Mouse (Mus musculus) gastrocnemius, postnatal 4 days (tissue): ENCODE data around the gene Pno1. TPM values are rescaled to one million over a fixed set of nuclear protein-coding genes. Genes with fewer than 3 reads are reported as not detected.
"Not testable (repeated sequence)": the region's sequence is repeated elsewhere in the genome, so short reads cannot be mapped to it uniquely, and the experiment has no call there.

Source experiments
- DNase-seq, 2 experiments: peaks; one replicate each; pipeline ENCODE4 v3.0.0; 2021 to 2022; ENCODE audit warnings: low spot score in 2 of 2, mixed read lengths in 2 of 2
- long read RNA-seq, 2 experiments: library from polyadenylated mRNA; stranded (forward); transcript quantifications; one replicate each; pipeline ENCODE4 v2.0.0; 2021
- total RNA-seq, 2 experiments: library from RNA; stranded (reverse); gene quantifications; 2 replicates each; pipeline ENCODE4 v1.2.3; 2021

The Pno1 gene
- total RNA-seq: 10 to 100 TPM; 36.4 to 38.2 TPM
- long read RNA-seq, experiment 1, transcript Pno1-201 (7 exons, 1,544 nt): major isoform, 82 of 85 reads
- long read RNA-seq, experiment 1, partial matches to known transcripts: 0 of 85 reads
- long read RNA-seq, experiment 1, other reads (novel, unspliced or antisense): 3 of 85 reads
- long read RNA-seq, experiment 2, transcript Pno1-201 (7 exons, 1,544 nt): major isoform, 37 of 39 reads
- long read RNA-seq, experiment 2, partial matches to known transcripts: 1 of 39 reads
- long read RNA-seq, experiment 2, other reads (novel, unspliced or antisense): 1 of 39 reads

DNA sequence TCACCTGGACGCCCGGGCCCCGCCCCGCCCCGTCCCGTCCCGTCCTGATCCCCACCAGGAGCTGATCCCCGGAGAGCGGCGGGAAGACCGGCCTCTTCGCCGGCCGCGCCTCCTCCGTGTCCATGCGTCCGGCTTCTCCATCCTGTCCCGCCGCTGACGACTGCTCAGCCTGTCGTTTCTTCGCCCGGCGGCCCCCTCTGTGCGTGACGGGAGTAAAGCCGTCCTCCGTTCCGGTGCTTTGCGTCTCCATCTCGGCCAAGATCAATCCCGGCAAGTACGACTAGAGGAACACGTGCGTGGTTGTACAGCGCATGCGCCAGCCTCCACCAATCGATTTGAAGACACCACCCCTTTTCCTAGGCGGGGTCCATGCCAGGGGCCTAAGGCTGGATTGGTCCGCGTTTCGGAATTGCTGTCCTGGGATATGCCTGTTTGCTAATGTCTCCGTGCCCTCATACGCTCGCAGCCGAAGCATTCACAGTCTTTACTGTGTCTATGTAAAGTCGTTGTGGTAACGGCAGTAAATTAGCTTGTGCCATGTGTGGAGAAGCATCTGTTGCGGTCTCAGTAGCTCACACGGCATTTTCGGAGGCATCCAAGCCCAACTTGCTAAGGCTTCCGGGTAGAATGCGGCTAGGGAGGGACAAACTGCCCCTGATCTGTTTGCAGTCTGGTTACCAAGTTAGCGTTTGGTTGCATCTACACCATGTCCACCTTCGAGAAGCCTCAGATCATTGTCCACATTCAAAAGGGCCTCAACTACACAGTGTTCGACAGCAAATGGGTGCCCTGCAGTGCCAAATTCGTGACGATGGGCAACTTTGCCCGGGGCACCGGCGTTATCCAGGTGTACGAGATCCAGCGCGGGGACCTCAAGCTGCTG is at the start of gene Pno1:
TSS of gene Pno1 (minus strand) at position 311 of the 883 bp plus-strand sequence.
- peak; percentile 92 to 97 for DNase-seq

DNA sequence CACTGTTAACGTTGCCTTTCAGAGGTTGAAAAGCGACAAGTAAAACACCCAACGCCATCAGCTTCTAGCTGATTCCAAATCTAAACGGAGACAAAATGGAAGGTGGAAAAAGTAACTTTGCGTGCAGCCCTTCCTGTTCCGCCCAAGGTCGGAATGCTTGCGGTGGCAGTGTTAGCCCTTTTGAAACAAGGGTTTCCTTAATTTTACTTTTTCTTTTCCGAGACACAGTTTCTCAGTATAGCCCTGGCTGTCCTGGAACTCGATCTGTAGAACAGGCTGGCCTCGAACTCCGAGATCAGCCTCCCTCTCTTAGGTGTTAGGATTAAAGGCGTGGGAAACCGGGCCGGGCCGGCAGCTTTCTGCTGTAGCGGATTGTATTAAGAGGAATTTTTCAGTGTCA is 46.5 kb upstream of the Pno1 start:
- DNase-seq: no peak

DNA sequence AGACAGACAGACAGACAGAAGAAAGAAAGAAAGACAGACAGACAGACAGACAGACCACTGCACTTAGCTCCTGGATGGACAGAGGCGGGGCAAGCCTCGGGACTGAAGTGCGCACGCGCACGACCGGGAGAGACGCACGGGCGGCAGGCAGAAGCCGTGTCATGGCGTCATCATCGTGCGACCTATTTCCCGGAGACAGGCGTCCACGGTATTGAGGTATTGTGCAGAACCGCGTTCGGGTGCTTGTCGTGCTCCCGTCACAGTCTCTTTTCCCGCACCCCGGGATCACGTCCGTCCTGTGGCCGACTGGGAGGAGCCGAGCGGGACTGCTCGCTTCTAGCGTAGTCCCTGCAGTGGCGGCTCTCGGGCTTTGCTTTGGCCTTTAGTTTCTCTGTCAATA is 46.1 kb upstream of the Pno1 start, which contains the start of gene C1d:
TSS of gene C1d (plus strand) at position 137 of the 400 bp plus-strand sequence.
- peak; percentile 92 to 97 for DNase-seq

DNA sequence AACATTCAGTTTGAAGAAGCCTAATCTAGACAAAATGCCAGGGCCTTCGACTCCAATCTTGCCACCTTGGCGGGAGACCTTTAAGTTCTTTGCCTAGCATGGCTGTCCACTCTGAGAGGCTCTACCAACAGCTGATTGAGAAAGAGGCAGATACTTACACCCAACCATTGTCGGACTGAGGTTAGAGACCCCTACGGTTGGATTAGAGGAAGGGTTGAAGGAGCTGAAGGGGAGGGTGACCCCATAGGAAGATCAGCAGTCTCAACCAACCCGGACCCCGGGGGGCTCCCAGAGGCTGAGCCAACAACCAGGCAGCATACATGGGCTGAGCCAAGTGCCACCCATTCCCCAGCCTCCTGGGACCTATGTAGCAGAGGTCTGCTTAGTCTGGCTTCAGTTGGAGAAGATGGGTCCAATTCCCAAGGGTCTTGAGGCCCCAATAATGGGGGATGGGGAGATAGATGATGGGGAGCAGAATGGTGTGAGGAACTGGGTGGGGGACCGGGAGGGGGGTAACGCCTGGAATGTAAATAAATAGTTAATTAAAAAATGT is 45.5 kb upstream of the Pno1 start:
- DNase-seq: no peak

DNA sequence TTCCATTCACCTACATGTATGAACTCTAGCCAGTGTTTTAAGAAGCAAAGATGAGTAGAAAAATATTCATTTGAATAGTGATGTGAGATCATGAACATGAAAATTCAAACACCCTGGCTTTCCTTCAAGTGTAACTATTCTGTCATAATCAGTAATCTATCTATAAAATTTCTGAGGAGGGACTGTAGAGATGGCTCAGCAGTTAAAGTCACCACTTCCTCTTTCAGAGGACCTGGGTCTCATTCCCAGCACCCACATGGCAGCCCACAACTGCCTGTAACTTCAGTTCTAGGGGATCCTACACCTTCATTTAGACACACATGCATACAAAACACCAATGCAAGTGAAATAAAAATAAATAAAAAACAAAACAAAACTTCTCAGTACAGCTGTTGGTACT is 37.3 kb upstream of the Pno1 start:
- no peak for DNase-seq

DNA sequence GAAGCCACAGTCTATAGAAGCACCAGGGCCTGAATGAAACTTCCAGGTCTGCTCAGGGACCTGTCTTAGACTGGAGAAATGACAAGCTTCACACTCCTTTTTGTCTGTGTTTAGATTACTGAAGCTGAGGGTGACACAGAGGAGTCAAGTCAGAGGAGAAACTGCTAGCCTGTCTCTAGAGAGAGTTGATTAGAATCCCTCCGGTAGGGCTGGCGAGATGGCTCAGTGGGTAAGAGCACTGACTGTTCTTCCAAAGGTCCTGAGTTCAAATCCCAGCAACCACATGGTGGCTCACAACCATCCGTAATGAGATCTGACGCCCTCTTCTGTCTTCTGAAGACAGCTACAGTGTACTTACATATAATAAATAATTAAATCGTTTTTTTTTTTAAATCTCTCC is 27.2 kb upstream of the Pno1 start:
- DNase-seq: not testable (repeated sequence)

DNA sequence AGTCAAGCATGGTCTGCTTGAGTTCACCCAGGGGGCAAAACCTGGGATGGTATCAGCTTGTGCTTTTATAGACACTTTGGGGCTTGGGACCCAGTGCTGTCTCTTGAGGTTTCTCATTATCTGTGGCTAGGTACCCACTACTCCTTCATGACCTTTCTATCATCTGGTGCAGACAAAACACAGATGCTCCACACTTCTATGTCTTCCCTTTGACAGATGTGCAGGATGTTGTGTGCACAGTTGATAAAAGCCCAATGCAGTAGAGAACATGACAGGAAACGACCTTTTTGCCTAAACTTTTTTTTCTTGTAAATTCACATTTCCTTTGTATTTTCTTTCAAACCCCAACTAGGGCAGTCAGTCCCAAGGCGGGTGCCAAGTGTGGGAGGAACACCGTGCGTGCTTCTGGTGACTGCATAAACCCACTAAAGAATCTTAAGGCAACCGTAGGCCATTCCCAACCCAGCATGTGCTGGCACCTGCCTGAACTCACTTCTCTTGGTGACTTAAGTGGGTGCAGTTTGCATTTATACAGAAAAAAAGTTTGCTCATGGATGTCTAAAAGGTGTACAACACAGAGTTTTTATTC is 25.2 kb upstream of the Pno1 start:
- no peak for DNase-seq

DNA sequence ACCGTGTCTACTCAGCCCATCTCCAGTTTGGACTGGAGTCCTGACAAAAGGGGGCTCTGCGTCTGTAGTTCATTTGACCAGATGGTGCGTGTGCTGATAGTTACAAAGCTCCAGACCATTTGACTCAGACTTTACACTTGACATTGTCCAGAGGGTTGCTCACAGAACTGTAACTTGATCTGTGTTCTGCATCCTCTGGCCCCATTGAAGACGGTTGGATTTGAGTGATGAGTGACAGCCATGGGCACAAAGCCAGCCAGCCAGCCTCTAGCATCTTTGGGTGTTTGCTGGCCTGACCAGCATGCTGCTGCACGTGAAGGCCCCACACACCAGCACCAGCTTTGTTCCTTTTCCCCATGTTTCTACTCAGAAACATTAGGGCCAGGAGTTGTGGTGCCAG is 21.4 kb upstream of the Pno1 start:
- DNase-seq: no peak

DNA sequence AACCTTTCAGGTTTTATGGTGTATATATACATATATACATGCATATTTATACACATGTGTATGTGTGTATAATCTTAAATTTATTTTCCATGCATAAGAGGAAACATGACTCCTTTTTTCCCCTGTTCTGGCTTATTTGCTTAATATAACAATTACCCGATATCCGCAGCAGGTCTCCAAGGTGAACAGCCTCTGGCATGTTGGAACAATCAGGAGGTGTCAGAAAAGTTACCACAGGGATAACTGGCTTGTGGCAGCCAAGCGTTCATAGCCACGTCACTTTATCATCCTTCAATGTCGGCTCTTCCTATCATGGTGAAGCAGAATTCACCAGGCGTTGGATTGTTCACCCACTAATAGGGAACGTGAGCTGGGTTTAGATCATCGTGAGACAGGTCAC is 9.8 kb upstream of the Pno1 start:
- DNase-seq: no peak

DNA sequence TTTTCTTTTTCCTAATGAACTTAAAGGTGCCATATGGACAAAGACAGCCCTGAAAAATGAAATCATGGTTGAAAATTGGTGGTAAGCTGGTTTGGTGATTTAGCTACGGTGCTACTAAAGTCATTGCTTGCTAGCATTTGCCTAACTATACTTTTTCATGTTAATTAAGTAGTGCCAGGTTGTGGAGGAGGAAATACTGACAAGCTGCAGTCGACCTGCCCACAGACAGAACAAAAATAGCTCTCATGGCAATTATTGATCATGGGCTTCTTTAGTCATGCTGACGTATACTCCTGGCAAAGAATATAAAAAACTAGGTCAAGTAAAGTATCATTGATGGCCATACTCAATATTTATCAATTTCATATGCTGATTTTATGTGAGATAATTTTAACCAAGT is 4.1 kb upstream of the Pno1 start:
- DNase-seq: no peak

DNA sequence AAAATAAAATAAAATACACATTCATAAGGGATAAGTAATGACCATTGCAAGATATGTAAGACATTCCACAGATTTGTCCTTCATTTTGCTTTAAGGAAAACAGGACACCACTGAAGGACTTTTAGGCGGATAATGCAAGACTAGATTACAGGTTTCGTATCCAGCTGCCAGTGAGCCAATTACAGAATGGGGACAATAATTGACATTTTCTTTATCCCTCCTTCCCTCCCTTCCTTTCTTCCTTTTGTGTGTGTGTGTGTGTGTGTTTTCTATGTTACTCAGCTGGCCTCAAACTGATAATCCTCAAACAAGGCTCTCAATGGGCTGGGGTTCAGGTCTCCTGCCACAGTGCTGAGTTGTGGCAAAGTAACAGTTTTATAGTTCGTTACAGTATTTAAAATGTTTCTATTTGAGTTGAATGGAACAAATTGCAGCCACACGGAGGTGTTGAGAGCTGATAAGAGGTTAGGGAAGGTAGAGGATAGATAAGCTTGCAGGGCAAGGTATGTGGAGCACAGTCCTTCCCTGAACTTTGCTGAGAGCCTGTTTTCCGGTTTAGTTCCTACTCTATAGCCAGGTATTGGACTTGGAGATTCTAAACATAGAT is 1.6 kb upstream of the Pno1 start:
- DNase-seq: no peak

DNA sequence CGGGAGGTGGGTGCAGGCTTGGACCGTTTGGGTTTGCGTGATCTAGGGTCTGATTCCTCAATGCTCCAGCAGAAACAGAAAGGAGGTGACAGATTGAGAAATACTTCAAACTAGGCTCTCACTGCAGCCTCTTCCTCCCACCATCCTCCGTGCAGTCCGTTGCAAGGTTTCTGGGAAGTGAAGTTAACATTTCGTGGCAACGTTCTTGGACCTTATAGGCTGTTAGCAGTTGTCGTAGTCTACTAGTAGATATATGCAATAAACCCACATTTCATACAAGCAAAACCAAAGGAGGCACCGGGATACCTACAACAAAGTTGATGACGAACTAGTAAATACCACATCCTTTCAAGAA is 750 bp upstream of the Pno1 start:
- DNase-seq: no peak

DNA sequence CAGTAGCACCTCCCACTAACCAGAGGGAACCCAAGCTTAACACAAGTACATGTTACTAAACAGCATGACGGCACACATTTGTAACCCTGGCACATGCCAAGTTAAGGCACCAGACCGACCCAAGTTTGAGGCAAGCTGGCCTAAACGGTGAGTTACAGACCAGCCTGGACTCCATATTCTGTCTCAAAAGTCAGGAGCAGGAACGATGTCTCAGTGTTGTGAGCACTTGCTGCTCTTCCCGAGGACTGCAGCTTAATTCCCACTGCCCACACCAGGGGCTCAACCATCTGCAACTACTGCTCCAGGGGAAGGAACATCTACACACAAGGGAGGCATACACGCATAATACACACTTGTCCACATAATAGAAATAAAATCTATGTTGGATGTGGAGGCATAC is 8.9 kb downstream of the Pno1 start:
- no peak for DNase-seq

DNA sequence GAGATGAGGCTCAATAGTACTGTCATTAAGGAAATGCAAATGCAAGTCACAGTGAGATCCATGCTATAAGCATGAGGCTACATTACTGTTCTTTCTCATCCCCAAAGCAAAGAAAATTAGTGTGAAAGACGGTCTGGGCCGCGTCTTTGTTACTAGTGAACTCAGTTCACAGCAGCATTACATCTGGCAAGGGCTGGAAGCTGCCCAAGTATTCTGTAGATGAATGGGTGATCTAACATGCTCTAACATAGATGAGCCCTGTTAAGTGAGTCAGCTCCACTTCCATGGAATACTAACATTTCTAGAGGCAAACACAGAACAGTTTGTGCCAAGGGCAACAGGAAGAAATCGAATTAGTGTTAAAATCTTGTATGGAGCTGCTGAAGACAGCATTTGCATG is 10.4 kb downstream of the Pno1 start:
- no peak for DNase-seq

DNA sequence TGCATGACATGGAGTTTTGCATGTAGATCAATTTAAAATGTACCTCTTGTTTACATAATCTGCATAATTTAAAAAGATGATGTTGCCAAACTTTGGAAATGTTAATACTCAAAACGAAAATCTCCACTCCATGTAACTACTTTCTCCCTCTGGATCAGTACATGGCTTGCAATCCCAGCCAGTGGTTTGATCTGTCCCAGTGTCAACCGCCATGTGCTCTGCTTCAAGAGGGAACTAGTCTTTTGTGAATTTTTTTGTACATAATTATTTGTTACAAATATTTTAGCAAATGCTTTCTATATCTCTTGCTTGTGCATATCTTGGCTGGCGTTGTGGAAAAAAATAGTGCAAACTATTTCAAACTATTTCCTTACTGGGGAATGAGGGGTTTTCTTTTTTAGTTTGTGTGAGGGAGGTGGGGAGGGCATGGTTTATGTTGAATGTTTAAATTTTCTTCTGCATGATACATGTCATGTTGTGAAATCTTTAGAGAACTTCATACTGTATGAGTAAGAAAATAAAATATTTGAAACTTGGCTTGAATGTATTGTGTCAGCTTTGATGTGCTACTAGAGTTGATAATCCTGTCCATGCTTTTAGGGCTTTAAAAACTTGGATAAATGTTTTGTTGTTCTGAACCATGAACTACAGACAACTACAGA is 11.4 kb downstream of the Pno1 start:
- no peak for DNase-seq

DNA sequence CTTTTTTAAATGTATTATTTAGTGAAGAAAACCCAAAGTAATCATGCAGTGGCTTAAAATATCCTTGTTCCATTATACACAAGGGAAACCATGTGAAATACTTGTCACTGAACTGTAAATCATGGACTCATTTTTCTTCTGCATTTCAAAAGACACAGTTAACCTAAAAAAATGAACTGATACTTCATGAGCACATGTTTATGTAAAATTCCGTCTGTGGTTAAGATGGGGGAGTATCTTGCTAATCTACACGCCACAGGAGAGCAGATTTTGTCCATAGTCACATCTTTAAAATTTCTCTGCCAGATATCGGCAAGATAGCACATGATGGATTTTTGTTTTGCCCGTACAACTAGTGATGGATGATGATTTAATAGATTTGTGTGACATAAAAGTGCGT is 12.2 kb downstream of the Pno1 start:
- no peak for DNase-seq

DNA sequence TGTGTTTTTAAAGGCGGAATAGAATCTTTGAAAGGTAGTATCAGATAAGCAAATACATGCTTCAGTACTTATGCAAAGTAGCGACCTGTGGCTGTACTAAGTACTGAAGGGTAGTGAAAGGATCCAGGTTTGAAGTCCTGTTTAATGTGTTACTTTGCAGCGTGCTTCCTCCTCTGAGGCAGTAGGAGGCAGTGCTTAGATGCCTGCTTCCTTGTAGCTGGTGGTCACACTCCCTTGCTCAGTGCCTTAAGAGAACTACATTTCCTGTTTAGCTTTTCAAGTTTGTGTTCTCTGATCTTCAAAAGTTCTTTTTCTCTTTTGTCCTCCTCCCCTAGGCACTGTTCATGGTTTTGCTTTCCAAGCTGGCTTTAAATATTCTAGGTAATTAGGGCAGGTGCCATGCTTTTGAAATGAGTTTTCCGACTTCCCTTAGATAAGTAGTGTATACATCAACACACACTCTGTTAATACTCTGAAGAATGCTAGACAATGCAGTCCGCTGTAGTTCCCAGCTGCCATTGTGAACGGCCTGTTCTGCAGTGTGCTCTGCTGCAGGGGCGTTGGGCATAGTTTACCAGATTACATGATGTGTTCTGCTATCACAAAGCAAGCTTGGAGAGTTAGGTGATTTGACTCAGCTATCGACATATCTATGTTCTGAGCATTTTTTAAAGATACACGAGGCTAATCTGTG is 19.1 kb downstream of the Pno1 start:
- DNase-seq: no peak

DNA sequence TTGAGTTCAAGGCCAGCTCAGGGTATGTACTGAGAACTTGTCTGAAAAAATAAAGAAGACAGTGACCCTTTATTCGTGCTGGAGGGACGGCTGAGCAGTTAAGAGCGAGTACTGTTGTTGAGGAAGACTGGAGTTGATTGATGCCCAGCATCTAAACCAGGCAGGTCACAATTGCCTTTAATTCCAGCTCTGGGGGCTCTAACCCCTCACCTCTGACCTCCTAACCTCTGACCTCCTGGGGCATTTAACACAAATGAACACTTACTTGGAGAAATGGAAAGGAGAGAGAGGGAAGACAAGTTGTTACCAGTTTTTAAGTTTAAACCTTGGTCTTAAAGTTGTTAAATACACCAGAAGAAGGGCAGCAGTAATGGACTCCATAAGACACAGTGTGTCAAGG is 22.6 kb downstream of the Pno1 start:
- no peak for DNase-seq

DNA sequence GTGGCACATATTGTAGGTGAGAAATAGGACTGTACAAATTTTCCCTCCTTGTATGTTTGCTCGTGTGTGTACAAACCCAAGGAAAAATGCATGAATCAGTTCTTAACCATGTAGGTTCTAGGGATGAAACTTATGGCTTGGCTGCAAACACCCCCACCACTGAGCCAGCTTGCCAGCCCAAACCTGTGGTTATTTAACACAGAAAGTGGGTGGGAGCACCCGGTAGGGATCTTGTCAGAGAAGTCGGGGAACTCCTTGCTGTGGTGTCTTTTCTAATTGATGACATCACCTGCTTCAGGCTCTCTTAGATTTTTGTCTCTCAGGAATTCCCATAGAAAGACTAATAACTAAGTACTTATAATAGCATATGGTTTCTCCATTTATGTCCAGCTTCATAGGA is 23.7 kb downstream of the Pno1 start:
- no peak for DNase-seq

DNA sequence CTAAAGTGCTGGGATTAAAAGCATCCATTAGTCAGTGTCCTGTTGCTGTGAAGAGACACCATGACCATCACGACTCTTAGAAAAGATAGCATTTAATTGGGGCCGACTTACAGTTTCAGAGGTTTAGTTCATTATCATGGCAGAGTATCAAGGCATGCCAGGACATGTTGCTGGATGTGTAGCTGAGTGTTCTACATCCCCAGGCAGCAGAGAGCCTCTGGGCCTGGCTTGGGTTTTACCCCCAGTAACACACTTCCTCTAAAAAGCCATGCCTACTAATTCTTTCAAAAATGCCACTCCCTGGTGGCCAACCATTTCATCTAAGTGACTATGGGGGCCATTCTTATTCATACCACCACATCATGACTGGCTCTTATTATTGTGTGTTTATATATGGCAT is 28.2 kb downstream of the Pno1 start:
- no peak for DNase-seq
